Mouse (Mus musculus) urinary bladder, postnatal 36 days (tissue): ENCODE data around the gene Fam13c.

Source experiments
- DNase-seq, 2 experiments: peaks; one replicate each; pipeline ENCODE4 v3.0.0; 2022; ENCODE audit warnings: low spot score in 2 of 2, mixed read lengths in 1 of 2

The Fam13c gene

GRCm38 (mm10) chr10:70458574-70459263 is 18.4 kb downstream of the Fam13c start:
- no peak for DNase-seq

DNA sequence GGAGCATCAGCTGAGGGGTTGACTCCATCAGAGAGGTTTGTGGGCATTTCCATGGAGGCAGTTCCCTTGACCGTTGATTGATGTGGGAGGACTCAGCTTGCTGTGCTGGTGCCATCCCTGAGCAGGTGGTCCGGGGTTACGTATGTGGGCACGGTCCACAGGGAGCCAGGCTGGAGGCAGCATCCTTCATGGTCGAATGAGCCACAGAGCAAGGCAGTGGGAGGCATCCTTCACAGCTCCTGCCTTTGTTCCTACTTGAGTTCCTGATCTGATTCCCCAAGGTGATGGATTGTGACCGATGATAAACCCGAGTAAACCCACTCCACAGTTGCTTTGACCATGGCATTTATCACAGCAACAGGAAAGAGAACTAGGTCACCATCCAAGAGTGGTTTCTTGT is 25.4 kb downstream of the Fam13c start:
- DNase-seq: no peak

GRCm38 (mm10) chr10:70470836-70471235 is 30.6 kb downstream of the Fam13c start:
- no peak for DNase-seq

DNA sequence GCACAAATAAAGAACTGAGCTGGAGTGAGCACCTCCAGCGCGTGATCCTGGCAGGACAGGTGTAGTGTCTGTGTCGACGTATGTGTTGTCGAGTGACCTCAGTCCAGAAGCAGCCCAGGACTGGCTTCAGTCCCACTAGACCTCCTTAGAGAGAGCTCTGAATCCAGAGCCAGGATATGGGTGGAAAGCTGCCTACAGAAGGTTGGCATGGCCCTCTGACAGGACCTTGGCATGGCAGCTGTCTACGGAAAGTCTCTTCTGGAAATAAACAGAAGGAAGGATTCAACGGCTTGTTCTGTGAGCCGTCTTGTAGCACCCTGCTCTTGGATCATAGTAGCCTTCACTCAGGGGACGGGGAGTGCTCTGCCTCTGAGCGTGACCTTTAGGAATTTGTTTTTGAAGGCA is 37.5 kb downstream of the Fam13c start:
- peak in 1 of 2 experiments; percentile 15 for DNase-seq

DNA sequence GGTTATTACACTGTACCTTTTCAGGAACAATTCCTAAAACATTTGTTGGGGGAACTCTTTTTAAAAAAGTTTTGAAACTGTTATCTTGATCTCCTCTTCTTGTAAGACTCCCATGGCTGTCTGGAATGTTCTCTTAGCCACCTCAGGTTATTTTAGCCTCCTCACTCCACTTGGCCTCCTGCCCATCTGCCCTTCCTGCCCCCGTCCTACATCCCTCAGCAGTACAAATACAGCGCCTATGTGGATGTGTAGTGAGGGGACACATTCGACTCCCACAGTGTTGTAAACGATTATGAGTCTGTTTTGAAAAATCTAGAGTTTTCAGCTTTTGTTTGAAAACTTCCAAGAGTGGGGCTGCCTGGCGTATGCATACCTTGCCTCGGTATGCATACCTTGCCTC is 43.5 kb downstream of the Fam13c start:
- DNase-seq: no peak

GRCm38 (mm10) chr10:70484568-70485286 is 44.4 kb downstream of the Fam13c start:
- no peak for DNase-seq

GRCm38 (mm10) chr10:70485287-70485612 is 45.0 kb downstream of the Fam13c start:
- DNase-seq: no peak

- DNase-seq: no peak
Measured at GRCm38 (mm10) chr10:70486651-70487050, 46.4 kb downstream of the Fam13c start.

- DNase-seq: no peak
Measured at GRCm38 (mm10) chr10:70493891-70494290, 53.6 kb downstream of the Fam13c start.

DNA sequence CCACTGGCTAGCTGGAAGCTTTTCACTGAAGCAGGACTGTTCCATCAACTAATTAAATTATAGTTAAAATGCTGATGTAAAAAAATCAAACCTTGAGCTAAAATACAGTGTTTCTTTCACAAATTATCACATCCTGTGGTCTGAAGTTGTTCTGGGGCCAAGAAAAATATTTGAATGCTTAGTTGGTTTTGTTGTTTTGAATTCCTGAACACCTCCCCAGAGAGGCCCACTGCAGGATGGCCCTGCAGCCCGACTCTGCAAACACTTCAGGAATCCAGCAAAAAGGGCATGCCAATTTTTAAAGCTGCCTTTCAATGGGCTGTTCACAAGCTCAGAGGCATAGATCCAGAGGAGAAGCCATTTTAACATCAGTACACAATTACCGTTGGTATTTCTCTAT is 54.2 kb downstream of the Fam13c start:
- DNase-seq: no peak

- DNase-seq: no peak
Measured at GRCm38 (mm10) chr10:70495106-70496104, 55.1 kb downstream of the Fam13c start.

GRCm38 (mm10) chr10:70496938-70497337 is 56.7 kb downstream of the Fam13c start:
- DNase-seq: peak in 1 of 2 experiments; percentile 42

DNA sequence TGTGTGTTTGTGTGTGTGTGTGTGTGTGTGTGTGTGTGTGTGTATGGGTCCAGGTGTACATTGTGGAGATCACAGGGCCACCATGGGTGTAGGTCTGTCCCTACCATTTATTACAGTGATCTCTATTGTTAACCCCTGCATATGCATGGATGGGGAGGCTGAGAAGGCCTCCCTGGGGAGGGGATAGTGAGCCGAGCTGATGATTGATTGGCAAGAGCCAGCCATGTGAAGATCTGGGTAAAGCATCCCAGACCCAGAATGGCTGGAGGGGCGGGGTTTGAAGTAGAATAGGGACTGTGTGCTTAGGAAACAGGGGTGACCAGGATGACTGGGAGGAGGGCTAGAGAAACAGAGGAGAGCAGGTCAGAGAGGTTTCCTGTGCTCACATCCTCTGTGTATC is 58.0 kb downstream of the Fam13c start:
- DNase-seq: no peak

- DNase-seq: no peak
Measured at GRCm38 (mm10) chr10:70499246-70499645, 59.0 kb downstream of the Fam13c start.

DNA sequence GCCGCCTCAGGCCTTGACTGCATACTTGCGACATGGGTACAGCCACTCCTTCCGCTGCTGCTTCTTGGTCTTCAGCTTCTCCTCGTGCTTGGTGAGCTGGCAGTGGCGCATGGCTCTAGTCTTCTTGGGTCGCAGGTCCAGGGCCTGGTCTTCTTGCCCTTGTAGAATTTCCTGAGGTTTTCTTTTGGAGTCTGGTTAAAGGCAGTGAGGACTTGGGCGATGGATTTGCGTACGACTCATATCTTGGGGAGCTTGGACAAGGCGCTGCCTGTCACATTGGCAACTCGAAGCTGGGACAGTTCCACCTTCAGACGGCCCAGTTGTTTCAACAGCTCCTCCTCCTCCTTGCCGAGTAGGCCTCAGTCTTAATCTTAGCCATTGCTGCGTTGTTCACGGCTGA is 64.6 kb downstream of the Fam13c start:
- no peak for DNase-seq

GRCm38 (mm10) chr10:70505395-70505794 is 65.1 kb downstream of the Fam13c start:
- DNase-seq: no peak

- no peak for DNase-seq
Measured at GRCm38 (mm10) chr10:70505842-70506241, 65.6 kb downstream of the Fam13c start.

- DNase-seq: no peak
Measured at GRCm38 (mm10) chr10:70506499-70507168, 66.4 kb downstream of the Fam13c start.

- no peak for DNase-seq
Measured at GRCm38 (mm10) chr10:70507880-70508279, 67.6 kb downstream of the Fam13c start.

GRCm38 (mm10) chr10:70514848-70515247 is 74.6 kb downstream of the Fam13c start:
- no peak for DNase-seq

GRCm38 (mm10) chr10:70516661-70517060 is 76.4 kb downstream of the Fam13c start:
- DNase-seq: no peak

GRCm38 (mm10) chr10:70519640-70520099 is 79.4 kb downstream of the Fam13c start:
- DNase-seq: no peak
